In the genomic region with DNA sequence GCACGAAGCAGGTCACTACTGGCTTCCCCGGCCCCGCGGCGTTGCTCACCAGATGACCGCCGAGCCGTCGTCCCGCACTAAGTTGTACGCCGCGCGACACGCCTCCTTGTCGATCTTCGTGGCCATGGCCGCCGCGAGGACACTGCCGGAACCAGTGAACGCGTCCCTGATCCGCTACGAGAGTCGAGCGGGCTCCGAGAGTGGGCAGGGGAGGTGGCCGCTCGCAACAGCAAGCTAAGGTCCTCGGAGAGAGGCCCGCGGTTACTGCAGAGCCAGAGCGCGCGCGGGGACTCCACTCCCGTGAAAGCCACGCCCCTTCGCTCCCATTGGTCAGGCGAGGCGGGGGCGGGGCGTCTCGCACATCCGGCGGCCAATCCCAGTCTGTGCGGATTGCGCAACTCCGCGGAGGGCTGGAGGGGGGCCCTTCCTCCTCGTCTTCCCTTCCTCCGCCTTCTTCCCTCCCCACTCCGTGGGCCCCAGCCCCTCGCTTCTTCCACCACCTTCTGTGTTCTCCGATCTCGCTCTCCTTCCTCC, we compare ENCODE assay signal across 8 mouse cellular contexts. TPM values are rescaled to one million over a fixed set of nuclear protein-coding genes. Genes with fewer than 3 reads are reported as not detected.
DNase-seq lines count a peak whose midpoint lies in the region; ATAC-seq and TF ChIP-seq lines count a peak whose summit lies in the region.

A gene (minus strand): TSS at position 270 of the 534 bp plus-strand sequence.

- TF ChIP-seq EP300 in CH12.LX (IDR thresholded peaks at IDR 0.05; ENCODE audit: low read length): no peak
- no peak for TF ChIP-seq EP300 in heart, postnatal 0 days (IDR thresholded peaks at IDR 0.05; ENCODE audit: low read depth)

- no peak for TF ChIP-seq CTCF in CH12.LX (conservative IDR thresholded peaks at IDR 0.05 in 1 of 2, IDR thresholded peaks at IDR 0.05 in 1 of 2; ENCODE audit: low read depth in 2 of 2, low read length in 2 of 2)
- TF ChIP-seq CTCF in heart, postnatal 0 days (IDR thresholded peaks at IDR 0.05; ENCODE audit: low read depth): no peak
- no peak for TF ChIP-seq CTCF in testis, adult 2 months (IDR thresholded peaks at IDR 0.05; ENCODE audit: control insufficient read depth, insufficient read depth, insufficient replicate concordance, low read depth, low read length)

- peak within 1 kb of the TSS; percentile 47 for H3K9ac ChIP-seq in CH12.LX (ENCODE audit: insufficient read depth, low read depth)
- peak within 1 kb of the TSS; percentile 67 for H3K9ac ChIP-seq in forebrain, embryonic 12.5 days
- peak within 1 kb of the TSS; percentile 54 for H3K9ac ChIP-seq in heart, postnatal 0 days (replicated peaks; ENCODE audit: low read depth, low read length)
- H3K9ac ChIP-seq in liver, embryonic 16.5 days (ENCODE audit: low read depth, low read length): peak within 1 kb of the TSS; percentile 73
- H3K9ac ChIP-seq in neural tube, embryonic 13.5 days: peak within 1 kb of the TSS; percentile 86

- TF ChIP-seq RAD21 in CH12.LX (IDR thresholded peaks at IDR 0.05; ENCODE audit: low read depth, low read length): no peak

- under 1% methylated on average over 56 of the region's 57 CpGs for WGBS in forebrain, embryonic 12.5 days
- WGBS in heart, postnatal 0 days: under 1% methylated on average over 56 of the region's 57 CpGs
- under 1% methylated on average over 53 of the region's 57 CpGs for WGBS in liver, embryonic 16.5 days (ENCODE audit: insufficient replicate concordance)
- WGBS in neural tube, embryonic 13.5 days: under 1% methylated on average over 57 of the region's 57 CpGs

- ATAC-seq in forebrain, embryonic 12.5 days (ENCODE audit: low FRiP score): peak; percentile 96
- peak; percentile 97 for ATAC-seq in heart, postnatal 0 days (ENCODE audit: insufficient read depth, low read depth)
- ATAC-seq in liver, embryonic 16.5 days (ENCODE audit: low read depth): peak; percentile 92
- ATAC-seq in neural tube, embryonic 13.5 days (ENCODE audit: low read depth): peak; percentile 95

- peak; percentile 88 for TF ChIP-seq POLR2A in CH12.LX (IDR thresholded peaks at IDR 0.05; ENCODE audit: low read depth, low read length)
- TF ChIP-seq POLR2A in testis, adult 2 months (IDR thresholded peaks at IDR 0.05; ENCODE audit: control insufficient read depth, low read depth, low read length): peak; percentile 90

- H3K4me3 ChIP-seq in CH12.LX (replicated peaks in 1 of 3; ENCODE audit: low read depth in 2 of 3, low read length in 2 of 3, poor library complexity in 1 of 3): peak within 1 kb of the TSS; percentile 61 to 88 (median 87)
- H3K4me3 ChIP-seq in forebrain, embryonic 12.5 days (replicated peaks): peak within 1 kb of the TSS; percentile 68
- peak within 1 kb of the TSS; percentile 62 for H3K4me3 ChIP-seq in heart, postnatal 0 days (ENCODE audit: low read depth, low read length)
- peak within 1 kb of the TSS; percentile 71 for H3K4me3 ChIP-seq in liver, embryonic 16.5 days (ENCODE audit: low read depth, low read length)
- peak within 1 kb of the TSS; percentile 75 for H3K4me3 ChIP-seq in neural tube, embryonic 13.5 days
- H3K4me3 ChIP-seq in testis, adult 2 months (ENCODE audit: control insufficient read depth, low read depth, low read length): peak within 1 kb of the TSS; percentile 98

- H3K4me1 ChIP-seq in CH12.LX (ENCODE audit: control insufficient read depth in 1 of 2, insufficient read depth in 2 of 2): peaks cover 2 to 52% of the 10 kb centered on the region in 2 experiments; a peak in 3 of 4 replicates
- H3K4me1 ChIP-seq in forebrain, embryonic 12.5 days: peaks cover 47% of the 10 kb centered on the region
- peaks cover 16% of the 10 kb centered on the region; the same call in 1 of the 2 replicates for H3K4me1 ChIP-seq in heart, postnatal 0 days (ENCODE audit: control insufficient read depth, insufficient read depth)
- peaks cover 18% of the 10 kb centered on the region for H3K4me1 ChIP-seq in liver, embryonic 16.5 days (ENCODE audit: control insufficient read depth, low read depth, low read length)
- peaks cover 53% of the 10 kb centered on the region for H3K4me1 ChIP-seq in neural tube, embryonic 13.5 days (replicated peaks)
- H3K4me1 ChIP-seq in testis, adult 2 months (ENCODE audit: control insufficient read depth, insufficient read depth, low read length): peaks cover 21% of the 10 kb centered on the region

- in situ Hi-C loops in CH12.LX (cut with MboI; ENCODE audit: low pct_ligation_motif_present, low pct_unique_long_range_greater_than_20kb, low sequenced_read_pairs): loop anchor here (5.0 to 10.0 kb wide), 2 partner anchors 58 to 136 kb away; a partner anchor contains a TSS

- dilution Hi-C loops in CH12.LX (cut with MboI; ENCODE audit: extremely low pct_ligation_motif_present, extremely low pct_unique_long_range_greater_than_20kb, low sequenced_read_pairs): no loop called here

- peaks cover 0 to 30% of the 10 kb centered on the region in 2 experiments for H3K36me3 ChIP-seq in CH12.LX (replicated peaks in 1 of 2; ENCODE audit: control insufficient read depth in 1 of 2, insufficient read depth in 1 of 2, low read length in 1 of 2)
- no peaks in the 10 kb centered on the region for H3K36me3 ChIP-seq in forebrain, embryonic 12.5 days (replicated peaks)
- no peaks in the 10 kb centered on the region for H3K36me3 ChIP-seq in heart, postnatal 0 days (replicated peaks; ENCODE audit: control insufficient read depth, insufficient read depth, low read length)
- H3K36me3 ChIP-seq in liver, embryonic 16.5 days (ENCODE audit: control insufficient read depth, insufficient read depth): no peaks in the 10 kb centered on the region
- peaks cover 4% of the 10 kb centered on the region; the same call in 1 of the 2 replicates for H3K36me3 ChIP-seq in neural tube, embryonic 13.5 days
- no peaks in the 10 kb centered on the region for H3K36me3 ChIP-seq in testis, adult 2 months (ENCODE audit: control insufficient read depth, insufficient read depth, low read length)

- no peaks in the 10 kb centered on the region for H3K79me2 ChIP-seq in CH12.LX (replicated peaks; ENCODE audit: control insufficient read depth, extremely low read depth, insufficient read depth, poor library complexity, severe bottlenecking)

- H3K4me2 ChIP-seq in CH12.LX (ENCODE audit: insufficient read depth, low read depth, poor library complexity, severe bottlenecking): peak within 1 kb of the TSS; percentile 73
- peak within 1 kb of the TSS; percentile 81 for H3K4me2 ChIP-seq in forebrain, embryonic 12.5 days
- H3K4me2 ChIP-seq in heart, postnatal 0 days (ENCODE audit: low read depth, low read length): peak within 1 kb of the TSS; percentile 94
- H3K4me2 ChIP-seq in liver, embryonic 16.5 days (ENCODE audit: low read depth, low read length): peak within 1 kb of the TSS; percentile 96
- peak within 1 kb of the TSS; percentile 89 for H3K4me2 ChIP-seq in neural tube, embryonic 13.5 days

- H3K27me3 ChIP-seq in CH12.LX (replicated peaks): peaks cover 7% of the 10 kb centered on the region
- H3K27me3 ChIP-seq in forebrain, embryonic 12.5 days: peaks cover 4% of the 10 kb centered on the region; the same call in 1 of the 2 replicates
- no peaks in the 10 kb centered on the region for H3K27me3 ChIP-seq in heart, postnatal 0 days (ENCODE audit: control insufficient read depth, insufficient read depth, low read length)
- H3K27me3 ChIP-seq in liver, embryonic 16.5 days (ENCODE audit: control insufficient read depth, insufficient read depth, low read depth, low read length): peaks cover 16% of the 10 kb centered on the region
- H3K27me3 ChIP-seq in neural tube, embryonic 13.5 days: no peaks in the 10 kb centered on the region
- no peaks in the 10 kb centered on the region for H3K27me3 ChIP-seq in testis, adult 2 months (ENCODE audit: control insufficient read depth, insufficient read depth, low read length)

- H3K9me3 ChIP-seq in CH12.LX (replicated peaks; ENCODE audit: low read length): no peaks in the 10 kb centered on the region
- no peaks in the 10 kb centered on the region for H3K9me3 ChIP-seq in forebrain, embryonic 12.5 days
- H3K9me3 ChIP-seq in heart, postnatal 0 days (replicated peaks; ENCODE audit: control insufficient read depth, low read length): no peaks in the 10 kb centered on the region
- H3K9me3 ChIP-seq in liver, embryonic 16.5 days (replicated peaks; ENCODE audit: control insufficient read depth, low read length): no peaks in the 10 kb centered on the region
- no peaks in the 10 kb centered on the region for H3K9me3 ChIP-seq in neural tube, embryonic 13.5 days

- no peak within 1 kb of the TSS for H3K27ac ChIP-seq in CH12.LX (ENCODE audit: insufficient read depth, low read depth)
- H3K27ac ChIP-seq in forebrain, embryonic 12.5 days: peak within 1 kb of the TSS; percentile 78
- peak within 1 kb of the TSS; percentile 70 for H3K27ac ChIP-seq in heart, postnatal 0 days (ENCODE audit: low read depth)
- peak within 1 kb of the TSS; percentile 67 for H3K27ac ChIP-seq in liver, embryonic 16.5 days (ENCODE audit: low read length)
- peak within 1 kb of the TSS; percentile 83 for H3K27ac ChIP-seq in neural tube, embryonic 13.5 days (replicated peaks)
- peak within 1 kb of the TSS; percentile 87 for H3K27ac ChIP-seq in testis, adult 2 months (ENCODE audit: control insufficient read depth, insufficient read depth, low read depth, low read length)

- DNase-seq in CH12.LX (ENCODE audit: extremely low read depth): peak; percentile 87
- peak; percentile 89 for DNase-seq in c-Kit-positive CD71-positive TER-119-negative erythroid progenitor cells, embryonic 14.5 days (ENCODE audit: low read depth)
- peak; percentile 96 for DNase-seq in heart, postnatal 0 days (ENCODE audit: low spot score)
- DNase-seq in kidney, postnatal 4 days: peak; percentile 99

TF ChIP-seq in CH12.LX, 34 proteins besides CTCF, POLR2A, EP300 and RAD21 (continues in another document):
- TF ChIP-seq SIN3A (IDR thresholded peaks at IDR 0.05; ENCODE audit: low read length) (no peak; the same call in 1 of the 2 replicates), CHD2 (IDR thresholded peaks at IDR 0.05; ENCODE audit: low read length) (peak; percentile 49; the same call in 1 of the 2 replicates), JUND (conservative IDR thresholded peaks at IDR 0.05; ENCODE audit: low read depth, low read length) (no peak), MEF2A (IDR thresholded peaks at IDR 0.05; ENCODE audit: borderline replicate concordance, low read depth, low read length) (no peak; the same call in 1 of the 2 replicates), BHLHE40 (IDR thresholded peaks at IDR 0.05; ENCODE audit: low read depth, low read length) (no peak)

RNA-seq across cellular contexts. Expression of the gene that starts here (rescaled TPM):
- 59.6 and 69.1 TPM in 2 replicates for total RNA-seq in CH12.LX (2012; rRNA removed)
- 135 and 139 TPM in 2 replicates for total RNA-seq in CH12.LX (2014; rRNA removed)
- 349 and 375 TPM in 2 replicates for polyA plus RNA-seq in CH12.LX (2012; ENCODE audit: insufficient read length, low read depth)
- 148 and 282 TPM in 2 replicates for polyA plus RNA-seq in forebrain, embryonic 12.5 days (2016; fragmentation: Nextera tagmentation; extraction: Ambion mirVana)
- total RNA-seq in heart, postnatal 0 days (2014; rRNA removed; ENCODE audit: low replicate concordance): 28.3 and 79.5 TPM in 2 replicates
- polyA plus RNA-seq in heart, postnatal 0 days (2015; fragmentation: Nextera tagmentation; extraction: Ambion mirVana): 15.4 and 22.3 TPM in 2 replicates
- 29.9 and 38.1 TPM in 2 replicates for polyA plus RNA-seq in liver, embryonic 16.5 days (2015; fragmentation: Nextera tagmentation; extraction: Ambion mirVana)
- 121 and 123 TPM in 2 replicates for polyA plus RNA-seq in neural tube, embryonic 13.5 days (2015; fragmentation: Nextera tagmentation; extraction: Ambion mirVana)
- polyA plus RNA-seq in testis, adult 2 months (2012; rRNA removed): 20.0 and 25.4 TPM in 2 replicates
